Mouse (Mus musculus): ENCODE measurements around the gene Abcb6.

GRCm38 (mm10) chr1:75223532-75223931, 43.3 kb upstream of the Abcb6 start:
- TF ChIP-seq CTCF (IDR thresholded peaks at IDR 0.05; ENCODE audit: low read depth, low read length) (no peak), POLR2A (IDR thresholded peaks at IDR 0.05; ENCODE audit: borderline replicate concordance, low read depth, low read length) (no peak)

Data from bone marrow macrophage, adult 2 months (primary cell).